Mouse (Mus musculus): ENCODE measurements around the gene Snx32.

Snx32 gene

DNA sequence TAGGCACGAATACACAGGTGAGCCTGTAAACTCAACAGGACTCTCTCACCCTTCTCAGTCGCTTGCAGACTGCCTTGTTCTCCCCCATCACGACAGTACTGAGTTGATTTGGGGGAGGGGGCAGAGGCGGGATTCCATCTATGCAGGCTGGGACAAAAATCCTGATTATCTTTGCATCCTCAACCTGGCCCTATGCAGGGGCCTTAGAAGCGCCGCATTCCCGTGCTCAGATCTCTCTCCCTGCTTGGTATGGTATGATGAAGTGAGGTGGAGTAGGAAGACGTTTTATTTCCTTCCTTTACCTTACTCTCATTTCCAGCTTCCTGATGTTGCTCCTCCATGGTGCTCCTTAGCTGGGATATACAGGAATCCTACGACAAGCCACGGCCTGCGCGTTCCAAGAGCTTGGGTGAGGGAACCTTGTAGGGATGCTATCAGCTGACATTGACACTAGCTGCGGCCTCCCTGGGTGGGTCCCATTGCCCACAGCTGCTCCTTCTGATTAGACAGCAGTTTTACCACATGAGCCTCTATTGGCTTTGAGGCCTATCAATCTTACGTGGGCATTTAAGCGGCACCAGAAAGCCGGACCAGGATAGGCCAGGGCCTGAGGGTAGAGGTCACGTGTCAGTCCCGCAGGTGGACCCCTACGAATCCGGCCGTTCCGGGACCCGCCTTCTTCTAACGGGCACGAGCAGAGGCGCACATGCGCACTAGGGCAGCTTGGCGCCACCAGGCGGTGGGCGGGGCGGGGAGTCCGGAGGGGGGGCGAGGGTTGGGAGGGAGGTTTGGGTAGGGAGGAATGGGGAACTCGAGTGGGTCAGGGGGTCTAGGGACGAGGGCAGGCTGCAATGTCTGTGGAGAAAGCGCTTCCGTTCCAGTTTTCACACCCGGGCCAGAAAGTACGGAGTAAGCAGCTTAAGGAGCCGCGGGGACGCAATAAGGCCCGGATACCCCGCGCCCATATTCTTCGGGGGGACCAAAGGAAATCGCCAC, at the start of gene Snx32:
Gene Snx32 (minus strand): TSS at position 508 of the 996 bp plus-strand sequence.
- DNase-seq: peak; percentile 98

DNA sequence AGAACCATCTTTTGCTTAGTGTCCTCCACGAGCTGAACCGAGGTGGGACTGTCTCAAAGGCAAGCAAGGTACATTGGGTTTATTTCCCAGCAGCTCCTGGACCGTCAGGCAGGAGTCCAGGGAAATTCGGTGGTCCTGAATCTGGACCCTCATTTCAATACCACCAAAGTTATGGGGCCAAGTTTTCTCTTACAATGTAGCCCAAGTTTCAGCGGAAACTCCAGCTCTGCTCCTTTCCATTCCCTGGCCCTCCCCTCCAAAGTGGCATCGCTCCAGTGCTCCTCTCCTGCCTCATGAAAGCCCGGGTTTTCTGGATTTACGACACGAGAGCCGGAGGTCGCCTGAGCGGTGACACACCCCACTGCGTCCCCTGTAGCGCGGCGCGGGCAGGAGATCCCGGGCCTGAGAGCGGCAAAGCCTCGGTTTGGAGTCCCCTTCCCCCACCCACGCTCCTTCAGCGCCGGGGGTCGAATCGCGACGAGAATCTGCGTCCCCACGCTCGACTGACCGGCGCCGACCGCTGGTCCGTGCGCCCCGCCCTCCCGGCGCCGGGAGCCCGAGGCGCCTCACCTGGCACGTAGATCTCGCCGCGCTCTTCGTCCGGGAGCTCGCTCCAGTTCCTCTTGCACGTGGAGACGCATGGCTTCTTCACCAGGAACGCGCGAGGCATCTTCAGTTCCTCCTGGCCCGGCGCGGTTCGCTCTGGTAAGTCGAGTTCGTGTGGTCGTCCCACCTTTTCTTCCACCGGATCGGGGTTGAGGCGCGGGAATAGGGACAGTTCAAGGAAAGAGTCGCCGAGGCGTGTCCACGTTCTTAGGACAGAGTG, 49.5 kb upstream of the Snx32 start:
- DNase-seq: no peak

DNA sequence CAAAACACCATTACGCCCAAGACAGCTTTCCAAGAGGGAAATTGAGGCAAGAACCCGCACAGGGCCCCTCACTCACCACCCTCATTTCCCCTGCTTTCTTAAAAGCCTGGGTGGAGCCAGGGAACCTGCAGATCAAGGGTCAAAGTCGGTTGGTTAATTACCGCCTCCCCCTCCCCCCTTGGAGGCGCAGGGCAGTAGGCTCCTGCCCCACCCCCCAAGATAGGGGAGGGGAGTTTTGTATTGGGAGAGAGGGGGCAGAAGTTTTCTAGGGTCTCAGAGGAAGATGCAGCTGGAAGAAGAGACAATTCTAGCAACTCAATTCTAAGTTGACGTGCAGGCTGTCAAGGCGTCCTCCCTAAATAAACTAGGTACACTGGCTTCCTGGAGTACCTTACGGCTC, 48.9 kb upstream of the Snx32 start:
- no peak for DNase-seq

DNA sequence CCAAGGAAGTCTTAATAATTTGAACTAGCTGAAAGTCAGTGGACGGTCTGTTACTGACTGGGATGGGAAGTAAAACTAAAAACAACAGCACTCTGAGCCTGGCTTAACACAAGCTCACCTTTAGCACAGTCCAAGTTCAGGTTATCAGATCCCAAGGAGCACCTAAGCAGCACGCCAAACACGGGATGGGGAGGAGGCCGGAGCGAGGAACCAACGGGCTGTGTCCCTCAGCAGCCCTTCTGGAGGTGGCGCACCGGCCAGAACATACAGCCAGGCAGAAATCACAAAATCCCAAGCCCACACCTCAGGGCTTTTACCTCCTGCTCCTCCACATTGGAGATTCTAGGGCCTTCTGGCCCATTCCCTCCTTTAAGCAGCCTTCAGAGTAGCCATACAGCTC, 48.4 kb upstream of the Snx32 start:
- DNase-seq: no peak

DNA sequence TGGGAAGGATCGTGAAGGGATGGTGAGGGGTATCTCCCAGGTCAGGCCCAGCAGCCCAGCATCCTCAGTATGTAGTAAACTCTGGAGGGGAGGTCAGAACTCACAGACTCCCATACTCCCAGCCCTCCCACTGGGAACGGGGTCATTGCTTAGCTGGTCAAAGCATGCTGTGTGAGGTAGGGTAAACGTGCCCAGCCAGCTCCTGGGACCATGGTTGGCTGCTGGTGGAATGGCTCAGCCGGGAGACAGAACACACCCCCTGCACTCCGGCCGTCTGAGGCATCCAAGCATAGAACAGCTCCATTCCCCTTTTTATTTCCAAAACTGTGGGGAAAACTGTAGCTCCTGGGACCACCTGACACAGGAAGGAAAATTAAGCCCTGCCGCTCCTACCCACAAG, 47.8 kb upstream of the Snx32 start:
- DNase-seq: no peak

DNA sequence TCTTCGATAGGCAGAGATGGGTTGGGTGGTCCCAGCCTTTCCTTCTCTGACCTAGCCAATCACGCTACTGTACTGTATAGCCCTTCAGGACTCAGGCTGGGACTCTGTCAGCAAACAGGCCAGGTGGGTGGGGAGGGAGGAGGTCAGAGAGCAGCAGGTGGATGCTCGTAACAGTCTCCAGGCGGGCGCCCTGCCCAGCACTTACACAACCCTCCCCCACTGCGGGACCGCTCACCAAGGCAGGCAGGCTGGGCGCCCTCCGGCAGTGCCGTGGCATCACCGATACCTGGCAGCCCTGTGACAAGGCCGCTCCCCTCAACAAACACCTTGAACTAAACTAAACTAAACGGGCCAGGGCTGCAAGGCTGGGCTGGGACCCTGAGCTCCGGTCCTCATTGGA, 43.9 kb upstream of the Snx32 start:
- DNase-seq: no peak

DNA sequence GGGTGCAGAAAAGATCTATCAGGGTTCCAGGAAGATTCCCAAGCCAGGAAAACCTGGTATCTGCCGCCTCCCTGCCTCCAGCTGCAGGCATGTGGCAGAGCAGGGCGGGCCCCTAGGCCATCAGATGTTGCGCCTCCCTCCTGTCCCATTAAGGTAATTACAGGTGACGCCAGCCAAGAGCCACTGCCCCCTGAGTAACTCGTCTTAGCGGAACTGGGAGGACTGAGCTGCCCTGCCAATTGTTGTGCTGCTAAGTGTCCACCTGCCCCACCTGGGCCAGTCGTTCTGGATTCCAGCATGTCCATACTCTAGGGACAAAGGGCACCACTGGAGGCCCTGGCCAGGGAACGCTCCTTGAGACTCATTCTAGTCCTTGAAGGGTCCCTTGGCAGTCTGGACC, 43.5 kb upstream of the Snx32 start:
- no peak for DNase-seq

DNA sequence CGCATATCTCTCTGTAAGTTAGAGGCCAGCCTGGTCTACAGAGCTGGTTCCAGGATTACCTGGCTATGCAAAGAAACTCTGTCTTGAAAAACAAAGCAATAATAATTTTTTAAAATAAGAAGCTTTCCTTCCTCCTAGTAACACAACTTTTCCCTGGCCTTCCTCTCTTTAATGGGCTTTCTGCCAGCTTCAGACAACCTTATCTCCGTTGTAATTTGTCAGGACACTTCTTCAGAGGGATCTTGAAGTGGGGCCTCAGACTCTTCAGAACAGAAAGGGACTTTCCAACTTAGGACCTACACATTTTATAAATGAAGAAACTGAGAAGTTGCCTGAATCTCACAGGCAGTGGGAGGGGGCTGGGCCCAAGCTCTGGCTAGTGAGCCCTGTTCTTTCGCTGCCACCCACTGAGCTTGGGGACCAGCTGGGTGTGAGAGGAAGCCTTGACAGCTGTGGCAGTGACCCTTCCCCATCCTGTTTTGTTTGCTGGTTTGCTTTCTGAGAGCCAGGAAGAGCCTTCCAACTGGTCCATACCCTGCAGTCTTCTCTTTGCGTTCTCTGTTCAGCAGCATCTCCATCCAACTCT, 37.2 kb upstream of the Snx32 start:
- DNase-seq: no peak

DNA sequence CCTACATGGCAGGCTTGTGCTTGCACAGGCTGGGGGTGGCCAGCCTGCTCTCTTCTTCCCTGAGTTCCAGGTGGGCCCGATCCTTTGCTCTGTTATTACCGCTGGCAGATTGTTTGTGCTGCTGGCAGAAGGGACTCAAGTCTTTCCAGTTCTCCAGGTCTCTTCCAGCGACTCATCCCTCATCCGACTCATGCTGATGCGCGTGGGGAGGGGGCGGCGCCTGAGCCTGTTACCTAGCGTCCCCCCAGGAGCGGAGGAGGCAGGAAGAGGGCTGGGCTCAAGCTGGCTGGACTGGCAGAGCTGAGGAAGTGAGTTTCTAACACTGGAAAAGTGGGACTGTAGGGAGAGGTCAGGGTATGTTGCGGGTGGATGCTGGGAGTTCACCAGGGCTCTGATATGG, 33.7 kb upstream of the Snx32 start:
- DNase-seq: no peak

DNA sequence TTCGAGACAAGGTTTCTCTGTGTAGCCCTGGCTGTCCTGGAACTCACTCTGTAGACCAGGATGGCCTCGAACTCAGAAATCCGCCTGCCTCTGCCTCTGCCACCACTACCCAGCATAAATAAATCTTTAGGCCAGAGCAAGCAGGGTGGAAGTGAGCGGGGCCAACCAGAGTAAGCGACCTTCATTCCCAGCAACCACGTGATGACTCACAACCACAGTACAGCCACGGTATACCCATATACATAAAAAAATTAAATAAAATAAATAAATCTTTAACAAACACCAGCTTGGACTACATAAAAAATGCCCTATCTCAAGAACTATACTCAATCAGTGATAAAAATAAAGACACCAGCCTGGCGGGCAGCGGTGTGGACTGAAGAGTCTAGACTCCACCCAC, 33.0 kb upstream of the Snx32 start:
- DNase-seq: no peak

DNA sequence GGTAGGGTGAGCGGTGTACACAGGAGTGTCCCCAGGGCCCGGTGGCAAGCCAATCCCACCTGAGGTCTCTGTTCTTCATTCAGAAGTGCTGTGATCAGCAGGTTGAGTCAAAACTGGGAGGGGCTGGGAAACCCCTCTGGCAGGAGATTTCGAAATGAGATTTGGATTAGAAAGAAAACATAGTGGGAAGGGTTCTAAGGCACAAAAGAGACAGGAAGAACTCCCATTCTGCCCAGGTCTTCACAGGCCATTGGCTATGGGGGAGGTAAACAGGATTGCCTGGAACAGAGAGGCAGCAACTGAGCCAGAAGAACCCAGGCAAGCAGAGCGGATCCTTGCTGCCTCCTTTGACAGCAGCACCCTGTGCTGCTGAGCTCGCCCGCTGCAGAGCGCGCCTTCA, 28.4 kb upstream of the Snx32 start:
- DNase-seq: no peak

DNA sequence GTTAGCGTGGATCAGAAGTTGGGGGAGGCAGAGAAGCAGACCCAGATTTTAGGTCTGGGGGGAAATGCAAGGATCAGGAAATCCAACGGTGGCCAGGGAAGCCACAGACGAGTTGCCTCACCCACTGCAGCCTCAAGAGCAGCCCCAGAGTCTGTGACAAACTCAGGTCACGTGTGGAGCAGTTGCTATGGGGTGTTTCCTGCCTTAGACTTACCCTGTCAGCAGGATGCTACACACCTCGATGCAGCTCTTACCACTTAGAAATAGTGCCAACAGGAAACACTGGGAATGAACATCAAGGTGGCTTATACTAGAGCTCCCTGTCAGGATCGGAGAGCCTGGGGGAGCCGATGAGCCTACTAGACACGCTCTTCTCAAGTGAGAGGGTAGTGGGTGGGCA, 22.2 kb upstream of the Snx32 start:
- no peak for DNase-seq

DNA sequence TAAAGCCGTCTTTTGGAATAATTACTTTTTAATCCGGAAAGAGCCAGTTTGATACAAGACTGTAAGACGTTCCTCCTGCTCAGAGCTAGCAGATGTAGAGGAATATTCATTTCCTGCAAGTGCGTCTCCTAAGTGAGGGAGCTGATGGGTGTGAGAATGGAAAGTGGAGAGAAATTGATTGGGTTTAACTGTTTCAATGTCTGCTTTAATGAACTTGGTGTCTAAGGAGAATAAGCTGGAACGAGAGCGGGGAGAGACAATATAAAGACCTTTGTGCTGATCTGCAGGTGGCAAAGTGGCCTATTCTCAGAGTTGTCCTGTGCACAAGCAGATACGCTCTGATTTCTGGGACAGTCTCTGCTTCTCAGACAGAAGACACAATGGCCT, 19.8 kb upstream of the Snx32 start:
- DNase-seq: no peak

DNA sequence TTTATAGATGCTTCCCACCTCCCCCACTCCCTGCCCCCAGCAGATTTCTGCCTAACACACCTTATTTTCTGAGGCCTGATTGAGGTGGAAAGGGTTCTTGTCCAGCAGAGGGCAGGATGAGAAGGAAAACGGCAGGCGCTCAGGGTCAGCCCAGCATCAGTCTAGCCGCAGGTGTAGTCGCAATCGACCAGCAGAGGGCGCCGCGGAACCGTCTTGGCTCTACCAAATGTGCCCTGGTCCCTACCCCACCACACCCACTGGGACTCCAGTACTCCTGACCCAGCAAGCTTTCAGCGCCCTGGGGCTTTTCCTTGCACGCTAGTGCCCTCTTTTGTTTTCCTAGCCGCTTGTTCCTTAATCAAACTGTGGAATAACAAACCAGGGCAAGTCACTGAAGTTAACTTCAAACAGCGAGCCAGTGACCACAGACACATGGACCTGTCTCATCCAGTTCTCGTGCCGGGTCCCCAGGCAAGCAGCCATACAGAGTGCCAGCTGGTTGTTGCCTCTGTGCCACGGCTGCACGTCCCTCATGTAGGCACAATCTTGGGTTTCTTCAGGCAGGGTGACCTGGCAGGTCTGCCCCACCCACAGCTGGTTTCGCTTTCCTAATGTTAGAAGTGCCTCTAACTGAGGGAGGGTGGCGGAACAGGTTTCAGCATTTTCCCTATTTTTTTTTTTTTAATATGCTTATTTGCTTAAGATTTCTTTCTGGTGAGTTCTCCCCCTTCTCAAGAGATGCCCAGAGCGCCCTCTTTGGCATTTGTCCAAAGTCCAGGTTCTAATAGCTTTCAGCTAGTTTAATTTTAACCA, 19.2 kb upstream of the Snx32 start:
- peak; percentile 97 for DNase-seq

DNA sequence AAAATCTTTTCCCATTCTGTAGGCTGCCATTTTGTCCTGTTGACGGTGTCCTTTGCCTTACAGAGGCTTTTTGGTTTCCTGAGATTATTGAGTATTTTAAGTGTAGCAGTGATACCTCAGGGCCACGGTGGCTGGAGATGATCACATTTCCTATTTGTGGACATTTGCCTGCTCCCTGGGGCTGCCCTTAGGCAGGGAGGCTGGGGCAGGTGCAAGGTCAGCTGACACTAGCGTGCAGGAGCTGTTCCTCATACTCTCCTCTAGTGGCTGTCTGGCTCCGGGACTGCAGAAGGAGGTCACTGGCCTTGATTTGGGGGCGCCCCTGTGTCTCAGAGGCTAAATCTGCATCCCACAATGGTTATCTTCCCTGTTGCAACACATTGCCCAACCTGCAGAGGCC, 14.9 kb upstream of the Snx32 start:
- no peak for DNase-seq

DNA sequence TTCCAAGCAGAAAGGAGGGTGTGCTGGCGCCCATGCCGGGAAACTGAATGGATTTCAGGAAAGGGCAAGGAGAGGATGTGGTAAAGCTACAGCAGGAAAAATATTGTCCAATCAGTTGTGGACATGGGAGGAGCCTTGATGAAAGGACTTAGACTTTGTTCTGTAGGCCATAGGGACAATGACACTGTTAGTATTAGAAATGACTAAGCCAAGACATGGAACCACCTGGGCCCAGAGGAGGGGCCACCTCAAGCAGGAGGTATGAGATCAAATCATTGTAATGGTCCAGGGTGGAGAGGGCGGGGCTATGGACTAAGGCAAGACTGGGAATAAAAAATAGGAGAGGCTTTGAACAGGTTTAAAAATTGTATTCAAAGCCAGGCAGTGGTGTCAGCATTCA, 8.4 kb upstream of the Snx32 start:
- DNase-seq: no peak

DNA sequence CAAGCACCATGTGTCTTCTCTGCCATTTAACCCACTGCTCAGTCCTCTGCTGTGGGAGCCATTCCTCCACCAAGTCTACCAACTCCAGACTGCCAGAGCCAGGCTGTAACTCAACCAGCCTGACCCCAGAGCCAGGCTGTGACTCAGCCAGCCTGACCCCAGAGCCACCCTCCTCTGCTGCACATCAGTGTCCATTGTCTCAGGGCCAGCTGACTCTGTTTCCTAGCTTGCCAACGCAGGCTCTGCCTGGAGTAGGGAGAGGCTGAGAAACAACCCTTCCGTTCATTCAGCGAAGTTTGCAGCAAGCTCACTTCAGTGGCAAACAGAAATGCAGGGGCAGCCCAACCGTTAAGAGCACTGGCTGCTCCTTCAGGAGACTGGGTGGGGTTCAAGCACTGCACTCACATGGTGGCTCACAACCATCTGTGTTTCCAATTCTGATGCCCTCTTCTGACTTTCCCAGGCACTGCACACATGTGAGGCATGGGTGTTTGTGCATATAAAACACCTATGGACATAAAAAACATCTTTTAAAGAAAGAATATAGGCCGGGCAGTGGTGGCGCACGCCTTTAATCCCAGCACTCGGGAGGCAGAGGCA, 6.7 kb upstream of the Snx32 start:
- no peak for DNase-seq

DNA sequence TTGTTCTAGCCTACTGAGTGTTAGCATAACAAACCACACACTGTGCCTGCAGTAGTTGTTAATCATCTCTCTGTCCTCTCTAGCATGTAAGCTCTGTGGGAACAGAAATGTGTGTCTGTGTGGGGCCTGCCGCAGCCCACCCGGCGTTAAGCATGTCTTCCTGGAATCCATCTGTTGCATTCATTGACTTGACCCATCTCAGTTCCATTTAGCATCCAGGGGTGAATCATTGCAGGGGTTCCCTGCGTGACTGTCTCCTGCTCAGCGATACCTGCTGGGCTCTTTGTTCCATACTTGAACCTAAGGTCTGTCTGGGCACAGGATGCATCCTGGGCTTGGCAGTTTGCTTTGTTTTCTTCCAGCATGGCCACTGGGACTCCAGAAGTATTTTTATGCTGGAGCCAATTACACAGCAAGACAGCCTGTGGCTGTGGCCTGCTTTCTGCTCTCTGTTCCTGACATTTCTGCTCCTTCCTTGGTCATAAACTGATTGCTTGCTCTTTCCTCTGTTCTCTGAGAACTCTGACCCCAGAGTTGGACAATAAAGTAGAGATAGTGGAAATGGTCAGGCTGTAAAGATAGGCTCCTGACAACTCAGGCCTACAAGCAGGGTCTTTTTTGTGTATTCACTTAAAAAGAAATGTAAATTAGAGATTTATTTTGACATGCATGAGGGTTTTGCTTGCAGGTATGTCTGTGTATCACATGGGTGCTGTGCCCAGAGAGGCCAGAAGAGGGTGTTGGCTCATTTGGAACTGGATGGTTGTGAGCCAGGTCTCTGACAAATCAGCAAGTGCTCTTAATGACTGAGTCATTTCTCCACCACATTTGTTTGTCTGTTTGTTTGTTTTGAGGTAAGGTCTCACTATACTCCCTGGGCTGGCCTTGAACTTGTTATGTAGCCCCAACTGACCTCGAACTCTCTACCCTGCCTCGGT, 5.8 kb upstream of the Snx32 start:
- no peak for DNase-seq

DNA sequence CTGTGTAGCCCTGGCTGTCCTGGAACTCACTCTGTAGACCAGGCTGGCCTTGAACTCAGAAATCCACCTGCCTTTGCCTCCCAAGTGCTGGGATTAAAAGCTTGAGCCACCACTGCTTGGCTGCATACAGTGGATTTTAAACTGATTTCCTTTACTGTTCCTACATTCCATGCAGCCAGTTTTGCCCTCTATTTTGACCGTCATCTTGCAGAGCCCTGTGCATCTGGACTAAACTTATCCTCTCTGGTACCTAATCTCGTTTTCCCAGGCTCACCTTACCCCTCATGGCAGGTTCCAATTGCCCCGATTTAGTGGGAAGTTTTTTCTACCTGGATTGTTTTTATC, 2.6 kb upstream of the Snx32 start:
- no peak for DNase-seq

DNA sequence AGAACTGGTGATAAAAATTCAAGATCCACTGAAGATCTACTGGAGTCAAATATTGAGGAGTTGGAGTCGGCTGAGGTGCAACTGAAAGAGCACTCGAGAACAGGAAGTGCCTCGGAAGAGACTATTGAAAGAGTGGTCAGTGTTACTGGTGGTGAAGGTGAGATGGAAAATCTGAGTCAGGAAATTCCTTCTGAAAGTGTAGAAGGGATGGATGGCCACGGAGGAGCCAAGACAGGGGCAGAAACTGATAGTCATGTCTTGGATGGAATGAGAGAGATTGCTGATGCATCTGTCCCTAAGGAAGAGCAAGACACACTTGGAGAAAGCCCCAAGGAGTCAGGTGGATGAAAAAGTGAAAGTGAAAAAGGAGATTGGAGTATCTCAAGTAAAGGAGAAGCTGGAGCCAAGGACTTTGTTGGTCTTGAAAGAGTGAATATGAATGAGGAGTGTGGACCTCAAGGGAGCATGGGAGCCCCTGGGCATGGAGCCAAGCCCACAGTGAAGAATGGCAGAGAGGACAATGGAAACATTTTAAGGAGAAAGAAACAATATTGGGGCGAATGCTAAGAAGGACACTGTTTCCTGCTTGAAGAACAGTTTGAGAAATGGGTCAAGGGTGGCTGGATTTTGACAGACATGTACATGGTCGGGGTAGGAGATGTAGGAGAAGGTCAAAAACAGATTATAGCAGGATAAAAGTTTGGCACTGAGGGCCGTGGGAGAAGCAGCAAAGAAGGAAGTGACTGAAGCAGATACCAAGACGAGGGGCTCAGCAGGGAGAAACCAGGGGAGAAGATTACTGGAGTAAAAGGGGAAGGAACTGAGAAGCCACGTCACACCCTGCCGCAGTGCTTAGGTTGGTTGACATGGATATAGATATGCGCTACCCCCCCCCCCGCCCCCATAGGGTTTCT, 2.0 kb upstream of the Snx32 start:
- no peak for DNase-seq

Data from cerebellum, adult 8-10 months (tissue).